Mouse (Mus musculus) limb, embryonic 12.5 days (tissue): ENCODE measurements around the gene Plxdc2. TPM values are rescaled to one million over a fixed set of nuclear protein-coding genes. Genes with fewer than 3 reads are reported as not detected.

ENCODE experiments used
- ATAC-seq: fragments of 200-750 bp; cut with Nextera tagmentation; 2 replicates; pipeline ENCODE4 v1.8.0; 2017; ENCODE audit warnings: low read depth, moderate TSS enrichment; ENCODE audit not compliant: insufficient number of reproducible peaks, insufficient read depth, low FRiP score, low TSS enrichment
- H3K27ac ChIP-seq: fragments of 300-500 bp; sonication (generic); 2 replicates; pipeline ENCODE4 v1.5.1; 2016; ENCODE audit warnings: mild to moderate bottlenecking, moderate library complexity
- H3K27me3 ChIP-seq: fragments of 300-500 bp; sonication (generic); 2 replicates; pipeline ENCODE4 v1.6.1; 2016; ENCODE audit warnings: mild to moderate bottlenecking, moderate library complexity
- H3K36me3 ChIP-seq: fragments of 300-500 bp; sonication (generic); 2 replicates; pipeline ENCODE4 v1.6.1; 2016; ENCODE audit warnings: mild to moderate bottlenecking, moderate library complexity
- H3K4me1 ChIP-seq: fragments of 300-500 bp; sonication (generic); replicated peaks from 2 replicates; pipeline ENCODE4 v1.6.1; 2016
- H3K4me2 ChIP-seq: fragments of 300-500 bp; sonication (generic); 2 replicates; pipeline ENCODE4 v1.6.1; 2016; ENCODE audit warnings: mild to moderate bottlenecking, moderate library complexity
- H3K4me3 ChIP-seq: fragments of 300-500 bp; sonication (generic); replicated peaks from 2 replicates; pipeline ENCODE4 v1.5.1; 2016; ENCODE audit warnings: mild to moderate bottlenecking
- H3K9ac ChIP-seq: fragments of 300-500 bp; sonication (generic); replicated peaks from 2 replicates; pipeline ENCODE4 v1.6.1; 2016; ENCODE audit warnings: mild to moderate bottlenecking, moderate library complexity
- H3K9me3 ChIP-seq: fragments of 300-500 bp; sonication (generic); 2 replicates; pipeline ENCODE4 v1.6.1; 2016; ENCODE audit warnings: mild to moderate bottlenecking, moderate library complexity
- WGBS: fragments of 180-500 bp; shearing (Covaris S2); methylation state at CpG from one replicate; pipeline ENCODE4 v1.1.7; 2016; 5-methylcytosine and 5-hydroxymethylcytosine counted together
- polyA plus RNA-seq: library from polyadenylated mRNA; unstranded; fragments of >200 nt; fragmentation: Nextera tagmentation; extraction: Ambion mirVana; gene quantifications from 2 replicates; pipeline ENCODE4 v1.2.1, GENCODE M21; 2016

Plxdc2 gene
- 23.1 and 27.9 TPM in 2 replicates for polyA plus RNA-seq

DNA sequence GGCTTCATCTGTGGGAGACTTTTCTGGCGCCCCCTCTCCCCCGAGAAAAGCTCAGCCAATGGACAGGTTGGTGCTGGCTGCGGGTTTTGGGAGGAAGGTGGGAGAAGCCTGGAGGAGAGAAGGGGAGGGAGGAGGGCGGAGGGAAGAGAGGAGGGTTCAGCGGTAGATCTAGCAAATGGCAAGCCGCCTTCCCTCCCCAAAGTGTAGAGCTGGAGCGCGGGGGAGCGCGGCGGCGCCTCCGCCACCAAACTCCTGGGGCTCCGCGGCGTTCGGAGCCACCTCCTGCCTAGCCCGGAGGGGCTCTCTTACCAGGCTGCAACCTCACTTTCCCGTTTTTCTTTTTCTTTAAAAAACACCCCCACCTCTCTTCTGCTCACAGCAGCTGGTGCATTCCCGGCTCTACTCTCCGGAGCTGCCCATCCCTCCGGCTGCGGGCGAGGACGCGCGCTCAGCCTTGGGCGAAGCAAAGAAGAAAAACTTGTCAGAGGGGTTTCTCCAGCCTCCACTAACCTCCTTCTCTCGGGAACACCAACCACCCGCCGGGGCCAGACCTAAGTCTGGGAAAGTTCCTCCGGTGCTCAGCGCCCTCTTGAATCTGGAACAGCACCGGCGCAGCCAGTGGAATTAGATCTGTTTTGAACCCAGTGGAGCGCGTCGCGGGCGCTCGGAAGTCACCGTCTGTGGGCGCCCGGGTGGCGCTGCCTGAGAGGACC lies at the start of gene Plxdc2:
Gene Plxdc2, plus strand, starts transcription at position 199 of the 713 bp plus-strand sequence.
- Histone ChIP-seq H3K9ac (peak within 1 kb of the TSS; percentile 77), H3K27ac (peak within 1 kb of the TSS; percentile 82), H3K4me1 (peaks cover 19% of the 10 kb centered on the region), H3K4me2 (peak within 1 kb of the TSS; percentile 78), H3K27me3 (no peaks in the 10 kb centered on the region), H3K36me3 (no peaks in the 10 kb centered on the region), H3K9me3 (no peaks in the 10 kb centered on the region), H3K4me3 (peak within 1 kb of the TSS; percentile 59)
- WGBS: under 1% methylated on average over 43 of the region's 45 CpGs
- ATAC-seq: peak; percentile 92

DNA sequence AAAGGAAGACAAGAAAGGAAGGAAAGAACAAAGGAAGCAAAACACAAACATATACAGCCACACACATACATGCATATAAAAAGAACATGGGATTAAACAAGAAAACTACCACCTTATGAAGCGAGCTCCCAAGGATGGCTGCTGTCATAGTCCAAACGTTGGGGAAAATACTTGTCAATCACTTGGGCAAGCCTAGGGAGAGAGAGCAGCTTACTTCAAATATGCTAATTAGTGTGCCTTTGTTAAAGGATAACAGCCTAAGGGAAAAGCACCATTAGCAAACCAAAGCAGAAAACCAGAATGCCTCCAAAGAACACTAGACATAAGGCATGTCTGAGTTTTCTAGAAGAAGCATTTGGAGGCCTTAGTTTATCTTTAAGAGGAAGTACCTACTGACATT lies 45.7 kb upstream of the Plxdc2 start:
- Histone ChIP-seq H3K27ac (no peak overlapping the region), H3K4me3 (no peak overlapping the region), H3K27me3 (no peaks in the 10 kb centered on the region), H3K9me3 (no peaks in the 10 kb centered on the region), H3K4me1 (no peaks in the 10 kb centered on the region), H3K36me3 (no peaks in the 10 kb centered on the region), H3K4me2 (no peak overlapping the region), H3K9ac (no peak overlapping the region)
- 53% methylated on average over 2 of the region's 2 CpGs for WGBS
- no peak for ATAC-seq

DNA sequence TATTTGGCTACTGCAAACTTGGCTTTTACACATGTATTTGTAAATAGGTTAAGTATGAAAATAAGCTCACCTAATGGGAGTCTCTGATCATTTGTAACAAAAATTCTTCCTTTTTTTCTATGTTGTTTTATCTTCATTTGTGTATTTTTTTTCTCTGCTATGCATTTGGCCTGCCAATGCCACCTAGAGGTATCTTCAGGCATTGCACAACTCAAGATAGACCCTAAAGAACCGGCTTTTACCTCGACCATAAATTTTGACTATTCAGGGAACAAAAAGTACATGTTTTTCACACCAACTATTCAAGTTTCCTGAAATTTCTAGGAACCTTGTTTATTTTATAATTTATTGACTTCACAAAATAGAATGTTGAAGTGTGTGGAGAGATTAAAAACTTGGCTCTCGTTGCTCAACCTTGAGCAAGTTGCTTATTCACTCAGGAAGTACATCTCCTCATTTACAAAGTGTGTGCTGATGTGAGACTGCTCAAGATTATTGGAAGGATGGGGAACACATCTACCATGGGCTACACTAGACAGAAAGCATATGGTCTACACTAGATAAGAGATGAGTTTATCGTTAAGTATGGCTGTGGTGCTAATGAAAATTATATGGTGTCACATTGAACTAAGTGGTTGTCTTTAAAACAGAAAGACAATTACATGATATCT lies 43.6 kb upstream of the Plxdc2 start:
- ATAC-seq: no peak
- Histone ChIP-seq H3K27me3 (no peaks in the 10 kb centered on the region), H3K4me2 (no peak overlapping the region), H3K9ac (no peak overlapping the region), H3K4me1 (no peaks in the 10 kb centered on the region), H3K9me3 (no peaks in the 10 kb centered on the region), H3K4me3 (no peak overlapping the region), H3K36me3 (no peaks in the 10 kb centered on the region), H3K27ac (no peak overlapping the region)
- WGBS: 60% methylated on average over 4 of the region's 4 CpGs

DNA sequence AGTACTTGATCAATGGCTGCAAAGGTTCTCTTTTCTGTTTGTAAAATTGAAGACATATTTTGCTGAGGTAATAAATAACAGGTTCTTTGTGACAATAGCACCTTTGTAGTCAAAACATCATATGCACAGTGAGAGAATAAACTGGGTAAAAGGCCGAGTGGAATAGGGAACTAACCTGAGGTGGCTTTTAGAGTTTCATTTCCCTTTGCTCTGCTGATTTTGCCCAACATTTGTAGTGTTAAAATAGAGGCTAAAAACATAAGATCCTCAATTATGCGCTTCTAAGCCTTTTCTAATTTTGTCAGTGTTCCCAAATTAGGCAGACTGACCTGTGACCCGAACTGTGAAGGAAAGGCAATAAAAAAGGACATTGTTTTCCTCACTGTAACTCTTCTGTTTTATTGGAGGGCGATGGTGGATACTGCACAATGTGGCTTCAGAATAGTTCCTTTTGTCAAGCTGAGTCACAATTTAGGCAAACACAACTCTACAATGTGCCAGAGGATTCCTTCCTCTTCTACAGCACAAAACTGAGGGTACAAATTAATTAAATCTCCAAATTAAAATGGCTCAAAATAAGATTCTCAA lies 20.8 kb upstream of the Plxdc2 start:
- no peak for ATAC-seq
- 38% methylated on average over 4 of the region's 4 CpGs for WGBS
- Histone ChIP-seq H3K36me3 (no peaks in the 10 kb centered on the region), H3K9ac (no peak overlapping the region), H3K27ac (no peak overlapping the region), H3K9me3 (no peaks in the 10 kb centered on the region), H3K4me1 (no peaks in the 10 kb centered on the region), H3K4me3 (no peak overlapping the region), H3K27me3 (no peaks in the 10 kb centered on the region), H3K4me2 (no peak overlapping the region)

DNA sequence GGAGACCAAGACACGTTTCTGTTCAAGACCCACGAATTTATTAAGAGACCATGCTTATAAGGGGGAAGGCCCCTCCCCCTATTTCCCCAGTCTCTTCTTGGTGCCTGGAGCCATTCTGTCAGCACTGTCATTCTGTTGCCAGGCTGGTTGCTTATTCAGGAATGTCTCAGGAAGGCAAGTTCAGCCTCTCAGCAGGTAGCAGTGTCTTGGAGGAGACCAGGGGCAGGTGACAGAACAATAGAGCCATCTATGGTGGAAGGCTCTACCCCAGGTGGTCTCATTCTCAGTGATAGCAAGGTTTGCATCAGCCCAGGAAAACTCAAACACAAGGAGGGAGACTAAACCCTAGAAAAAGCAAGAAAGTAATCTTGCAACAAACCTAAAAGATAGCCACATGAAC lies 11.5 kb upstream of the Plxdc2 start:
- no peak overlapping the region for H3K4me2 ChIP-seq
- no peaks in the 10 kb centered on the region for H3K36me3 ChIP-seq
- H3K27ac ChIP-seq: no peak overlapping the region
- H3K4me1 ChIP-seq: no peaks in the 10 kb centered on the region
- H3K9ac ChIP-seq: no peak overlapping the region
- no peak overlapping the region for H3K4me3 ChIP-seq
- 64% methylated on average over 2 of the region's 2 CpGs for WGBS
- no peaks in the 10 kb centered on the region for H3K27me3 ChIP-seq
- no peaks in the 10 kb centered on the region for H3K9me3 ChIP-seq
- ATAC-seq: no peak

DNA sequence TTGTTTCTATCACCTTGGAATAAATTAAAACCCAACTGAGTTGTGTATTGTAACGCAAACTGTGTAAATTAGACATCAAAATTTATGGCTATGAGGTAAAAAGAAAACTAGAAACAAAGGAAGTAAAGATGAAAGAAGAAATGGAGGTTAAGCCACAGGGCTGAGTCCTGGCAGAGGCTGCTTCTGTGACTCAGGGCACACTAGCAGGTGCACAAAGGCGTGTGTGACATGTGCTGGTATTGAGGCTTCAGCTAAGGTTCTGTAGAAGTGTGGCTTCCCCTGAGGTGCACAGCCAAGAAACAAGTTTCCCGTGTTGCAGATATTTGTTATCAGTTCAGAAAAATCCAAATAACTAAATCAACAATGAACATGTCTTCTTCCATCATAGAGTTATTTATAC lies 5.0 kb upstream of the Plxdc2 start:
- WGBS: 39% methylated on average over 3 of the region's 3 CpGs
- no peak overlapping the region for H3K9ac ChIP-seq

DNA sequence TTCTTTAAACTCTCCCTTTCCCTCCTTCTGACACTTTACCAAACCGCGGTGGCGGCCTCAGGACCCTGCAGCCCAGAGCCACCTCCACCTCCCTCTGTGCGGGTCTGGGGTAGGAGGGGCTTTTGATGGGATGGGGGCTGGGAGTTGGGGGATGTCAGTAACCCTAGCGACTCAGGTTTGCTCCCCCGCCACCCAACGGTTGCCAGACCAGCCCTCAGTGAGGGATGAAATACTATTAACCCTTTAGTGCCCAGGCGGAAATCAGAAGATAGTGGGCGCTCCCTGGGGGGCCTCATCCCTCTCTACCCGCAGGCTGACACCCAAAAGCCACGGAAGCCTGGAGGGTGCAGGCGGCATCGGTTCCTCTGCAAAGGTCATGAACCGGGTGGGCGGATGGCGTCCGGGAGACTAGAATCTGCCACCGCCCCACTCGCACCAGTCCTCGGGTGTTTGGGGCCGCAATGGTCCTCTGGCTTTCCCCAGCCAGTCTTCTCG lies 446 bp upstream of the Plxdc2 start:
- Histone ChIP-seq H3K36me3 (no peaks in the 10 kb centered on the region), H3K9ac (peak overlapping the region; percentile 77), H3K4me3 (peak overlapping the region; percentile 59), H3K27ac (peak overlapping the region; percentile 82), H3K4me1 (peaks cover 19% of the 10 kb centered on the region), H3K27me3 (no peaks in the 10 kb centered on the region), H3K4me2 (peak overlapping the region; percentile 78), H3K9me3 (no peaks in the 10 kb centered on the region)
- ATAC-seq: peak; percentile 94
- WGBS: 0% methylated on average over 22 of the region's 22 CpGs

More for the DNA sequence above, 5.0 kb upstream of the Plxdc2 start:
- Histone ChIP-seq H3K27ac (no peak overlapping the region), H3K36me3 (no peaks in the 10 kb centered on the region), H3K4me2 (no peak overlapping the region), H3K4me3 (no peak overlapping the region), H3K4me1 (no peaks in the 10 kb centered on the region), H3K27me3 (no peaks in the 10 kb centered on the region), H3K9me3 (no peaks in the 10 kb centered on the region)
- ATAC-seq: no peak

DNA sequence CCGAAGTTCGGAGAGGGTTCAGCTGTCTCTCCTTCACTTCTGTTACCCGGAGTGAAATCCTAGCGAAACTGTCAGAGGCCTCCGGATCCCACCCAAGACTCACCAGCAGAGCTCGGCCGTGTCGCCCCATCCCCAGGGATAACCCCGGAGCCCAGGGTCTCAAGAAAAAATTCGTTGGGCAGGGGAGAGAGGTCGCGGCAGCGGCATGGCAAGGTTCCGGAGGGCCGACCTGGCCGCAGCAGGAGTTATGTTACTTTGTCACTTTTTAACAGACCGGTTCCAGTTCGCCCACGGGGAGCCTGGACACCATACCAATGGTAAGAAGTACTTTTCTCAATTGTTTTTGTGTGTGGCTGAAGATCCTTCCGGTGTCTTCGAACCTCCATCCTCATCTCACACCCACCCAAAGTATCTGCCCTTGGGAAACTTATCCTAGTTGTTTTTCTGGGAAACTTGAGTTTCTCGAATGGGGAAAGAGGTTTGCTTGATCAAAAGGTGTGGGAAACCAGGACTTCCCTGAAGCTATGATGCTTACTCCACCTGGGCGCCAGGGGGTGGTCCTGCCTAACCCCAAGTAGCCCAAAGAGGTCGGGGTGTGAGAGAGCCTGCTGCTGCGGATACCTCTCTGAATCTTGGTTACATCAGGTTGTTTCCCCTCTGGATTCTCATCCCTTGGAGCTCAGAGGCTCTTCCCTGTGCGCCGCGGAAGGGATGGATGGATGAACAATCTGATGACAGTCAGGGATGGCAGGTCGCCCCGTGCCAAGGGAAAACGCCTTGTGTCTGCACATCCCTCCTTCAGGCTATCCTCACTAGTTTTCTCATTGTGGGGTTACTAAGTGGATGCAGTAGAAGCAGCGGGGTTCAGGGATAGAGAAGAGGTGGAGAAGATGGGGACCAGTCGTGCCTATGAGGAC lies 1.1 kb downstream of the Plxdc2 start:
- H3K4me2 ChIP-seq: peak overlapping the region; percentile 78
- no peaks in the 10 kb centered on the region for H3K9me3 ChIP-seq
- peak overlapping the region; percentile 82 for H3K27ac ChIP-seq
- 1% methylated on average over 33 of the region's 33 CpGs for WGBS
- no peaks in the 10 kb centered on the region for H3K36me3 ChIP-seq
- peaks cover 19% of the 10 kb centered on the region for H3K4me1 ChIP-seq
- H3K4me3 ChIP-seq: peak overlapping the region; percentile 59
- no peak for ATAC-seq
- peak overlapping the region; percentile 77 for H3K9ac ChIP-seq
- H3K27me3 ChIP-seq: no peaks in the 10 kb centered on the region

DNA sequence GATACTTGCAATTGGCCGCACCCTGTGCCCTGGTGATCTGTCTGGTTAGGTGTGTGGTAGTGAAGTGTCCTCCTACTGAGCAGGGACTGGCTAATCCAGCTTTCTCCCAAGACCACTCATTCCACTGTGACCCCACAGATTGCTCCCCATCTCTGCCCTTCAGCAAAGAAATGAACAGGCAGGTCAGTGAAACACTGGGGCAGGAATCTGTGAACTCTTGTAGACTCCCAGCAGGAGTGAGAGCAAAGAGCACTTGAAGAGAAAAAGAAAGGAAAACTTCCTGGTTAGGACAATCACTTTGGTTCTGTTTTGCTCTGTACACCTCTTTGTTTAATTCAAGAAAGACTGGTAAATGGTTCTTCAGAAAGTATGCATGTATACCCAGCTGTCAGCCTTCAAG lies 1.8 kb downstream of the Plxdc2 start:
- H3K27me3 ChIP-seq: no peaks in the 10 kb centered on the region
- peak overlapping the region; percentile 78 for H3K4me2 ChIP-seq
- H3K36me3 ChIP-seq: no peaks in the 10 kb centered on the region
- peaks cover 19% of the 10 kb centered on the region for H3K4me1 ChIP-seq
- peak overlapping the region; percentile 59 for H3K4me3 ChIP-seq
- H3K27ac ChIP-seq: 0 out of 2 replicates have a peak overlapping the region, but pooled peaks have one; percentile 29
- WGBS: 9% methylated on average over 1 of the region's 1 CpGs
- peak overlapping the region; percentile 77 for H3K9ac ChIP-seq
- ATAC-seq: no peak
- no peaks in the 10 kb centered on the region for H3K9me3 ChIP-seq

DNA sequence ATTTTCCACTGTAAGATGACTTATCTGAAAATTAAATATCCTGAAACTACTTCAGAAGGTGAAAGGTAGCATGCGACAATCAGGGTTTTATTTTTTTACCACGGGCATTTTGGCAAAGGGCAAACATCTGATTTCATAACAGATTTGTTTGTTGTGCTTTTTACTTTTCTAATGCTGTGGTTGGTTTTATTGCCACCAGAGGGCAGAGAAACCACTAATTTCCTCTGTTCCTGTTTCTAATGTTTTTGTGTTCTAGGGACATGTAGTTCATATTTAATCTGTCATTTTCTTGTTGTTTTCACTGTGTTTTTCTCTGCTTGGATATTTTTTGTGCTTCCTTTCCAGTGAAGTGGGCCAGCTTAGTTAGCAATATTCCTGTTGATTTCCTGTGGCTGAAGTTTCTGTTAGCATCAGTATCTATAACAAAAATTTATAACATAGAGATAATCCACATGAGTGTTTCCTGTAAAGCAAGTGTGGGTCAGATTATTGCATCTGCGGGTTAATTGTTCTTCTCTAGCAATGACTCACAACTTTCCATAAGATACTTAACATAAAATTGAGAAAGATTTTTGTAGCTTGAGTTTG lies 3.3 kb downstream of the Plxdc2 start:
- no peaks in the 10 kb centered on the region for H3K27me3 ChIP-seq
- H3K27ac ChIP-seq: no peak overlapping the region
- no peaks in the 10 kb centered on the region for H3K36me3 ChIP-seq
- H3K4me1 ChIP-seq: peaks cover 19% of the 10 kb centered on the region
- 55% methylated on average over 3 of the region's 3 CpGs for WGBS
- H3K4me2 ChIP-seq: peak overlapping the region; percentile 78
- no peak overlapping the region for H3K9ac ChIP-seq
- peak overlapping the region; percentile 19; the same call in 1 of the 2 replicates for H3K4me3 ChIP-seq
- ATAC-seq: no peak
- H3K9me3 ChIP-seq: no peaks in the 10 kb centered on the region
